Mouse (Mus musculus) cerebellum, adult 2 months (tissue): ENCODE results near the gene Gad1.

Source experiments
- CTCF ChIP-seq: fragments of 200-500 bp; IDR thresholded peaks from 2 replicates; pipeline ENCODE4 v1.5.1; 2011; ENCODE audit warnings: low read depth, mild to moderate bottlenecking, control low read depth, low read length, moderate library complexity, borderline replicate concordance; ENCODE audit not compliant: insufficient read depth
- POLR2A ChIP-seq: fragments of 200-500 bp; IDR thresholded peaks from 2 replicates; pipeline ENCODE4 v1.6.1; 2011; ENCODE audit warnings: low read length, control low read depth, borderline replicate concordance; ENCODE audit not compliant: insufficient read depth

- TF ChIP-seq POLR2A (no peak), CTCF (peak; percentile 42; the same call in 1 of the 2 replicates)
Measured at GRCm38 (mm10) chr2:70620225-70620624, 67.4 kb downstream of the Gad1 start.
